Mouse (Mus musculus) cerebellum, adult 2 months (tissue): ENCODE data around the gene Armc12.

Source experiments
- CTCF ChIP-seq: fragments of 200-500 bp; IDR thresholded peaks from 2 replicates; pipeline ENCODE4 v1.5.1; 2011; ENCODE audit warnings: low read depth, mild to moderate bottlenecking, control low read depth, low read length, moderate library complexity, borderline replicate concordance; ENCODE audit not compliant: insufficient read depth
- POLR2A ChIP-seq: fragments of 200-500 bp; IDR thresholded peaks from 2 replicates; pipeline ENCODE4 v1.6.1; 2011; ENCODE audit warnings: low read length, control low read depth, borderline replicate concordance; ENCODE audit not compliant: insufficient read depth

GRCm38 (mm10) chr17:28521071-28521726, 9.4 kb upstream of the Armc12 start:
- TF ChIP-seq CTCF (no peak), POLR2A (no peak)
